Mouse (Mus musculus) common myeloid progenitor, adult 5-6 weeks (primary cell): ENCODE data around the gene Sec14l1. TPM values are rescaled to one million over a fixed set of nuclear protein-coding genes. Genes with fewer than 3 reads are reported as not detected.

Experiments
- ATAC-seq: replicated peaks from 2 replicates; pipeline ENCODE4 v1.8.0; 2016; ENCODE audit warnings: low read depth, mild to moderate bottlenecking, moderate TSS enrichment, inconsistent platforms; ENCODE audit not compliant: poor library complexity, severe bottlenecking
- total RNA-seq: library from RNA; stranded (forward); fragments of 200-1000, 187-1606 nt; gene quantifications from 2 replicates; pipeline ENCODE4 v1.2.3, GENCODE M21; 2017

Gene Sec14l1
- total RNA-seq, 1 experiment from 2014 or later, result 13.0 TPM

DNA sequence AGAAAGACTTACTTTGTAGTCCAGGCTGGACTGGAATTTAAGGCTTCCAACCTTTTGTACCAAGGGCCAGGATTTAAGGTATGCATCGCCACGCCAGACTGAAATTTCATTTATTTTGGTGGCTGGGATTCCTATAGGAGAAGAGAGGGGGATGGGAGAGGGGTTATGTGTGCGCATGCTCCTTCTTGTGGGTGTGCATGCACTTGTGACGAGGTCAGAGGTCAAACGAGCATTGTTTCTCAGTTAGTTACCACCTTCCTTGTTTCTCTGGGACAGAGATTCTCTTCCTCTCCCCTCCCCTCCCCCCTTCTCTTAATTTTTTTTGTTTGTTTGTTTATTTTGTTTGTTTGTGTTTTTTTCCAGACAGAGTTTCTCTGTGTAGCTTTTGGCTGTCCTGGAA, 92.5 kb downstream of the Sec14l1 start:
- ATAC-seq, result no peak

DNA sequence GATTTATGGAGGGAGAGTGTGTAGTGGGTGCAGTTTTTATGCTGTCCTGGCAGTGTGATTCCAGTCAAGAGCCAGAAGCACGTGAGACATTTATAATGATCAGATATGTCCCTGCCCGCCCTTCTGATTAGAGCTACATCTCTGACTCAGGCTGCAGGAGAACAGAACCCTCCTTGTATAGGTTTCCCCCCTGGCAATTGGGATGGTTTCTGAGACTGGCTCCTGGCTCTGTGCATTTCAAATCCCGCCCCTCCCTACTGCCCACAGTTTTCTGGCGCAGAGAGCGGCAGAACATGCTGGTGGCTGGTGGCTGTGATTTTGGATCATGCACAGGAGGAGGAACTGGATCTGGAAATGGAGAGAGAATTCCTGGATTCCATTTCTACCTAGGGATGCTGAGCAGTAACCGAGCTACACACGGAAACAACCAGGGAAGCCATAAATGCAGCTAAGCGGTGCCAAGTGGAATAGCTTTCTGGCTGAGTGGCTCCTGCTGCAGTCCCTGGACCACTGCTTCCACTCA, 93.2 kb downstream of the Sec14l1 start:
- no peak for ATAC-seq

Other genes starting within 250 kb of the Sec14l1 start
- not detected in 2 replicates for gene Mgat5b, start 196.3 kb upstream of the Sec14l1 start, total RNA-seq
- 123 and 130 TPM in 2 replicates for gene Sept9, start 84.5 kb downstream of the Sec14l1 start, total RNA-seq